Mouse (Mus musculus): ENCODE data around the gene Cdyl2. TPM values are rescaled to one million over a fixed set of nuclear protein-coding genes. Genes with fewer than 3 reads are reported as not detected.

Gene Cdyl2
- total RNA-seq, 2 experiments from 2014 or later, result 9.5 to 10.6 TPM

- DNase-seq (ENCODE audit: low spot score in 2 of 2), result no peak
These were observed 189.9 kb downstream of the Cdyl2 start for GRCm38 (mm10) chr8:116542842-116543241.

DNA sequence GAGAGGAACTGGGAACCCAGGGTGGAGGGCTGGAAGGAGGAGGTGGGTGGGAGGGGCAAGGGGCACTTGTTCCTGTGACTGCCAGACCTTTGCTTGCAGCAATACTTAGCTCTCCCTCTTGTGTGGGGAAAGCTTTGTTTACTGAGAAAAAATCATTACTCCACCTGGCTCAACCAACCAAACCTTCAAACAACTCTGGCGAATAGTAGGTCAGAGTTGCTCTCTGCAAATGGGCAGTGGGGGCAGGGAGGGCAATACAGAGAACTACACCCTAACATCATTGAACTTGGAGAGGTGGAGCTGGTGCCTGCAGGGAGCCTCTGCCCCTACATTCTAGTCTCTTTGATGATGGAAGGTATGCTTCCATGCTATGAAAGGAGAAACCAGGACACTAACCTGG lies 192.7 kb downstream of the Cdyl2 start:
- DNase-seq (ENCODE audit: low spot score in 2 of 2), result no peak

GRCm38 (mm10) chr8:116538763-116539162 lies 194.0 kb downstream of the Cdyl2 start:
- DNase-seq (ENCODE audit: low spot score in 2 of 2), result no peak

- DNase-seq (ENCODE audit: low spot score in 2 of 2), result no peak
These were observed 196.0 kb downstream of the Cdyl2 start for GRCm38 (mm10) chr8:116536786-116537185.

DNA sequence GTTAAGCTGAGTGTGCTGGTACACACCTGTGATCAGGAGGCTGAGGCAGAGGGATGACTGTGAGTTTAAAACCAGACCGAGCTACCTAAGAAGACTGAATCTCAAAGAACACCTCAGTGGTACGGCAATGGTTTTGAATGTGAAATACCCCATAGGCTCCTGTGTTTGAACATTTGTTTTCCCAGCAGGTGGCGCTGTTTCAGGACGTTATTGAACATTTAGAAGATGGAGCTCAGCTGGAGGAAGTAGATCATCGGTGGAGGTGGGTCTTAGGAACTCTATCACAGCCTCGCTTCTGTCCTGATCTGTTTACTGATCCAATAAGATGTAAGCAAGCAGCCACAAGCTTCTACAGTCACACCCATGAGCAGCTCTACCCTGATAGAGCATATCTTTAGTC lies 199.7 kb downstream of the Cdyl2 start:
- no peak for DNase-seq (ENCODE audit: low spot score in 2 of 2)

GRCm38 (mm10) chr8:116528736-116529135 lies 204.1 kb downstream of the Cdyl2 start:
- no peak for DNase-seq (ENCODE audit: low spot score in 2 of 2)

- DNase-seq (ENCODE audit: low spot score in 2 of 2), result no peak
These were observed 207.9 kb downstream of the Cdyl2 start for GRCm38 (mm10) chr8:116524915-116525314.

Other genes starting within 250 kb of the Cdyl2 start
- 1 to 10 TPM; 2.7 to 3.7 TPM for gene Dynlrb2, start 228.0 kb downstream of the Cdyl2 start, total RNA-seq (2021)
- gene Cmc2, start 188.5 kb upstream of the Cdyl2 start, total RNA-seq (2021), result 10 to 100 TPM; 11.6 to 14.7 TPM
- 1 to 10 TPM in 1 of 2 experiments, under 1 TPM in 1; 0.81 to 1.2 TPM for gene Cenpn, start 188.7 kb upstream of the Cdyl2 start, total RNA-seq (2021)
- 10 to 100 TPM; 43.9 to 47.8 TPM for gene Atmin, start 210.4 kb upstream of the Cdyl2 start, total RNA-seq (2021)
- 10 to 100 TPM in 1 of 2 experiments, 1 to 10 TPM in 1; 9.1 to 10.4 TPM for gene 1700030J22Rik, start 246.0 kb upstream of the Cdyl2 start, total RNA-seq (2021)